Mouse (Mus musculus) olfactory bulb, adult 2 months (tissue): Measurements from ENCODE around the gene Lhx1.

Source experiments
- CTCF ChIP-seq: fragments of 200-500 bp; IDR thresholded peaks from 2 replicates; pipeline ENCODE4 v1.5.1; 2012; ENCODE audit warnings: low read depth, mild to moderate bottlenecking, low read length, moderate library complexity; ENCODE audit not compliant: insufficient read depth
- POLR2A ChIP-seq: fragments of 200-500 bp; IDR thresholded peaks from 2 replicates; pipeline ENCODE4 v1.6.1; 2012; ENCODE audit warnings: mild to moderate bottlenecking, low read depth, low read length, moderate library complexity; ENCODE audit not compliant: insufficient read depth

DNA sequence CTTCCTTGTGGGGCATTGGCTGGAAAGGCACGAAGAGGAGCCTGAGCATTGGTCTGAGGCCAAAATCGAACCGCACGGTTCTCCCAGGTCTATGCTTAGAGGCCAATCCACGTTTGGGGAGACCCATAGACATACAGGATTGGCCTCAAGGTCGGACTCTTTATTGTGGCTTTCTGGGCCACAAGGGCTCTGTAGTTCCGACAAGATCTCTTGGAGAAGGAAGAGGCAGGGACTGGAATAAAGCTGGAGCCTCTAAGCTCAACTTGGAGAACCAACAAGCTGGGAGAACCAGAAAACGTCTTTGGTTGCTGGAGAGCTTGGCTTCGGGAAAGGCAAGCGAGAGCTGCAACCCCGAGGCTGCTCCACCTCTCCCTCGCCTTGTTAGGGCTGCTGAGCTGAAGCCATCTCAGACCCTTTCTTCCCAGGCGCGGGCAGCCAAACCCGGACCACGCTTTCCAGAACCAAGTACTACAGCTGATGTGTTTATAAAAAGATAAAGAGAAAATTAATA lies 2.0 kb downstream of the Lhx1 start:
- TF ChIP-seq CTCF: no peak
- TF ChIP-seq POLR2A: no peak
